Mouse (Mus musculus) embryonic fibroblast, embryonic 13.5 days (primary cell): ENCODE measurements around the gene Ccr7.

ENCODE experiments used
- CTCF ChIP-seq: IDR thresholded peaks from 2 replicates; pipeline ENCODE4 v1.5.1; 2011; ENCODE audit warnings: mild to moderate bottlenecking, control low read depth, low read length, moderate library complexity, borderline replicate concordance; ENCODE audit not compliant: insufficient read depth
- POLR2A ChIP-seq: IDR thresholded peaks from 2 replicates; pipeline ENCODE4 v1.6.1; 2011; ENCODE audit warnings: low read depth, mild to moderate bottlenecking, control low read depth, low read length, moderate library complexity

DNA sequence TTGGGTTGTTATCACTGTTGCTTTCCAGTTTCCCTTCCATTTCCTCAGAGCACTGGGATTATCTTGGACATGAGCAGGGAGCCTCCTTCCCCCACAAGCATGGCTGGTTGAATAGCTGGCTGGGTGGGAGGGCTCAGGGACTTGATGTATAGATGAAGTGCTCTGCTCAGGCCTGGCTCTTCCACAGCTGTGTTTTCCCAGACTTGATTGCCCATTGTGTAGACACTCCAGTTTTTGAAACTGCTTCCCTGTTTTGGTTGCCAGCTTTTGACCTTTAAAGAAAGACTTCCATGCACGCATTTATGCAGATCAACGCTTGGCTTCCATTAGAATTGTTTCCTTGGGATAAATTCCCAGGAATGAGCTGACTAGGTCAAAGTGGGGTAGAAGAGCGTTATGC is 32.2 kb downstream of the Ccr7 start:
- TF ChIP-seq POLR2A, result no peak
- TF ChIP-seq CTCF, result no peak
